Mouse (Mus musculus) limb, embryonic 11.5 days (tissue): ENCODE measurements around the gene Dlg2. TPM values are rescaled to one million over a fixed set of nuclear protein-coding genes. Genes with fewer than 3 reads are reported as not detected.

Source experiments
- ATAC-seq: fragments of 200-750 bp; cut with Nextera tagmentation; 2 replicates; pipeline ENCODE4 v1.8.0; 2017; ENCODE audit warnings: low read depth; ENCODE audit not compliant: insufficient number of reproducible peaks, low FRiP score, low TSS enrichment
- DNase-seq: peaks from one replicate; pipeline ENCODE4 v3.0.0-alpha.2; 2015; ENCODE audit warnings: low spot score
- H3K27ac ChIP-seq: fragments of 300-500 bp; sonication (generic); replicated peaks from 2 replicates; pipeline ENCODE4 v1.5.1; 2014; ENCODE audit warnings: low read depth, mild to moderate bottlenecking, low read length
- H3K27me3 ChIP-seq: fragments of 300-500 bp; sonication (generic); 2 replicates; pipeline ENCODE4 v1.6.1; 2014; ENCODE audit warnings: mild to moderate bottlenecking, low read length, mixed read lengths; ENCODE audit not compliant: control insufficient read depth, insufficient read depth
- H3K36me3 ChIP-seq: fragments of 300-500 bp; sonication (generic); 2 replicates; pipeline ENCODE4 v1.6.1; 2014; ENCODE audit warnings: mild to moderate bottlenecking, low read length, moderate library complexity, mixed read lengths; ENCODE audit not compliant: control insufficient read depth, insufficient read depth
- H3K4me1 ChIP-seq: fragments of 300-500 bp; sonication (generic); 2 replicates; pipeline ENCODE4 v1.6.1; 2014; ENCODE audit warnings: low read length, mixed read lengths; ENCODE audit not compliant: control insufficient read depth, insufficient read depth
- H3K4me2 ChIP-seq: fragments of 300-500 bp; sonication (generic); 2 replicates; pipeline ENCODE4 v1.6.1; 2014; ENCODE audit warnings: low read depth, mild to moderate bottlenecking, moderate library complexity; ENCODE audit not compliant: severe bottlenecking
- H3K4me3 ChIP-seq: fragments of 300-500 bp; sonication (generic); 2 replicates; pipeline ENCODE4 v1.5.1; 2014; ENCODE audit warnings: low read depth, low read length
- H3K9ac ChIP-seq: fragments of 300-500 bp; sonication (generic); 2 replicates; pipeline ENCODE4 v1.6.1; 2014; ENCODE audit warnings: mild to moderate bottlenecking, low read length
- H3K9me3 ChIP-seq: fragments of 300-500 bp; sonication (generic); 2 replicates; pipeline ENCODE4 v1.6.1; 2016; ENCODE audit warnings: low read length; ENCODE audit not compliant: control insufficient read depth
- WGBS: fragments of 180-500 bp; shearing (Covaris S2); extraction: QIAGEN DNeasy Blood & Tissue Kit; methylation state at CpG from one replicate; pipeline ENCODE4 v1.1.7; 2014; 5-methylcytosine and 5-hydroxymethylcytosine counted together
- polyA plus RNA-seq: library from polyadenylated mRNA; unstranded; fragments of >200 nt; fragmentation: Nextera tagmentation; extraction: Ambion mirVana; gene quantifications from 2 replicates; pipeline ENCODE4 v1.2.1, GENCODE M21; 2014

Gene Dlg2
- polyA plus RNA-seq, 1 experiment from 2014 or later = 1.3 TPM

- Histone ChIP-seq H3K9me3 (no peaks in the 10 kb centered on the region), H3K4me1 (no peaks in the 10 kb centered on the region), H3K36me3 (no peaks in the 10 kb centered on the region), H3K27me3 (no peaks in the 10 kb centered on the region), H3K27ac (no peak overlapping the region), H3K4me2 (no peak overlapping the region), H3K9ac (no peak overlapping the region), H3K4me3 (no peak overlapping the region)
- no peak for DNase-seq
- ATAC-seq = no peak
- WGBS = 49% methylated on average over 7 of the region's 7 CpGs
These were observed 92.7 kb downstream of the Dlg2 start for GRCm38 (mm10) chr7:90569130-90569529.

GRCm38 (mm10) chr7:90587795-90588194 lies 111.3 kb downstream of the Dlg2 start:
- Histone ChIP-seq H3K27ac (no peak overlapping the region), H3K4me3 (no peak overlapping the region), H3K36me3 (no peaks in the 10 kb centered on the region), H3K9me3 (no peaks in the 10 kb centered on the region), H3K27me3 (no peaks in the 10 kb centered on the region), H3K4me2 (no peak overlapping the region), H3K4me1 (no peaks in the 10 kb centered on the region), H3K9ac (no peak overlapping the region)
- 71% methylated on average over 2 of the region's 2 CpGs for WGBS
- ATAC-seq = no peak
- no peak for DNase-seq

- no peak overlapping the region for H3K4me2 ChIP-seq
- H3K4me1 ChIP-seq = no peaks in the 10 kb centered on the region
- 82% methylated on average over 1 of the region's 1 CpGs for WGBS
- no peak overlapping the region for H3K9ac ChIP-seq
- DNase-seq = no peak
- no peaks in the 10 kb centered on the region for H3K36me3 ChIP-seq
- H3K9me3 ChIP-seq = no peaks in the 10 kb centered on the region
- H3K4me3 ChIP-seq = no peak overlapping the region
- no peaks in the 10 kb centered on the region for H3K27me3 ChIP-seq
- H3K27ac ChIP-seq = no peak overlapping the region
- no peak for ATAC-seq
These were observed 111.8 kb downstream of the Dlg2 start for GRCm38 (mm10) chr7:90588318-90588717.

- DNase-seq (no peak), ATAC-seq (no peak)
- WGBS = 70% methylated on average over 2 of the region's 2 CpGs
- Histone ChIP-seq H3K4me3 (no peak overlapping the region), H3K27me3 (no peaks in the 10 kb centered on the region), H3K36me3 (no peaks in the 10 kb centered on the region), H3K9ac (no peak overlapping the region), H3K9me3 (no peaks in the 10 kb centered on the region), H3K4me2 (no peak overlapping the region), H3K27ac (no peak overlapping the region), H3K4me1 (no peaks in the 10 kb centered on the region)
These were observed 133.3 kb downstream of the Dlg2 start for GRCm38 (mm10) chr7:90609764-90610163.

- H3K36me3 ChIP-seq = no peaks in the 10 kb centered on the region
- ATAC-seq (no peak), DNase-seq (no peak)
- no peak overlapping the region for H3K4me2 ChIP-seq
- no peak overlapping the region for H3K9ac ChIP-seq
- no peak overlapping the region for H3K4me3 ChIP-seq
- H3K9me3 ChIP-seq = no peaks in the 10 kb centered on the region
- WGBS = 85% methylated on average over 3 of the region's 3 CpGs
- H3K4me1 ChIP-seq = no peaks in the 10 kb centered on the region
- no peaks in the 10 kb centered on the region for H3K27me3 ChIP-seq
- H3K27ac ChIP-seq = no peak overlapping the region
These were observed 154.1 kb downstream of the Dlg2 start for GRCm38 (mm10) chr7:90630546-90630945.

- no peaks in the 10 kb centered on the region for H3K9me3 ChIP-seq
- DNase-seq = no peak
- no peaks in the 10 kb centered on the region for H3K27me3 ChIP-seq
- H3K4me3 ChIP-seq = no peak overlapping the region
- no peak overlapping the region for H3K4me2 ChIP-seq
- H3K27ac ChIP-seq = no peak overlapping the region
- no peaks in the 10 kb centered on the region for H3K4me1 ChIP-seq
- 86% methylated on average over 1 of the region's 1 CpGs for WGBS
- no peak overlapping the region for H3K9ac ChIP-seq
- no peak for ATAC-seq
- H3K36me3 ChIP-seq = no peaks in the 10 kb centered on the region
These were observed 173.0 kb downstream of the Dlg2 start for GRCm38 (mm10) chr7:90649512-90649911.

- ATAC-seq (no peak), DNase-seq (no peak)
- 60% methylated on average over 6 of the region's 6 CpGs for WGBS
- Histone ChIP-seq H3K4me3 (no peak overlapping the region), H3K27me3 (no peaks in the 10 kb centered on the region), H3K4me2 (no peak overlapping the region), H3K9me3 (no peaks in the 10 kb centered on the region), H3K4me1 (no peaks in the 10 kb centered on the region), H3K27ac (no peak overlapping the region), H3K9ac (no peak overlapping the region), H3K36me3 (no peaks in the 10 kb centered on the region)
These were observed 174.7 kb downstream of the Dlg2 start for GRCm38 (mm10) chr7:90651128-90651527.

GRCm38 (mm10) chr7:90651611-90652010 lies 175.1 kb downstream of the Dlg2 start:
- no peak for ATAC-seq
- no peak overlapping the region for H3K4me2 ChIP-seq
- H3K36me3 ChIP-seq = no peaks in the 10 kb centered on the region
- WGBS = 74% methylated on average over 2 of the region's 2 CpGs
- H3K27ac ChIP-seq = no peak overlapping the region
- no peak for DNase-seq
- H3K27me3 ChIP-seq = no peaks in the 10 kb centered on the region
- H3K4me1 ChIP-seq = no peaks in the 10 kb centered on the region
- H3K9me3 ChIP-seq = no peaks in the 10 kb centered on the region
- H3K4me3 ChIP-seq = no peak overlapping the region
- H3K9ac ChIP-seq = no peak overlapping the region

- H3K27me3 ChIP-seq = no peaks in the 10 kb centered on the region
- no peaks in the 10 kb centered on the region for H3K36me3 ChIP-seq
- DNase-seq (no peak), ATAC-seq (no peak)
- no peak overlapping the region for H3K4me2 ChIP-seq
- no peak overlapping the region for H3K9ac ChIP-seq
- 82% methylated on average over 3 of the region's 3 CpGs for WGBS
- no peaks in the 10 kb centered on the region for H3K4me1 ChIP-seq
- H3K9me3 ChIP-seq = no peaks in the 10 kb centered on the region
- H3K27ac ChIP-seq = no peak overlapping the region
- H3K4me3 ChIP-seq = no peak overlapping the region
These were observed 182.1 kb downstream of the Dlg2 start for GRCm38 (mm10) chr7:90658593-90658992.
